Mouse (Mus musculus) brain, embryonic 14.5 days (tissue): ENCODE results near the gene Cep85l.

Experiments
- CTCF ChIP-seq: fragments of 200-500 bp; IDR thresholded peaks from 2 replicates; pipeline ENCODE4 v1.5.1; 2012; ENCODE audit warnings: inconsistent platforms, mild to moderate bottlenecking, moderate library complexity, borderline replicate concordance; ENCODE audit not compliant: insufficient read depth, insufficient read length; ENCODE audit errors: extremely low read depth
- POLR2A ChIP-seq: fragments of 200-500 bp; IDR thresholded peaks from 2 replicates; pipeline ENCODE4 v1.6.1; 2012; ENCODE audit warnings: mild to moderate bottlenecking, inconsistent platforms, borderline replicate concordance; ENCODE audit not compliant: poor library complexity, insufficient read depth, insufficient read length, severe bottlenecking; ENCODE audit errors: extremely low read depth

DNA sequence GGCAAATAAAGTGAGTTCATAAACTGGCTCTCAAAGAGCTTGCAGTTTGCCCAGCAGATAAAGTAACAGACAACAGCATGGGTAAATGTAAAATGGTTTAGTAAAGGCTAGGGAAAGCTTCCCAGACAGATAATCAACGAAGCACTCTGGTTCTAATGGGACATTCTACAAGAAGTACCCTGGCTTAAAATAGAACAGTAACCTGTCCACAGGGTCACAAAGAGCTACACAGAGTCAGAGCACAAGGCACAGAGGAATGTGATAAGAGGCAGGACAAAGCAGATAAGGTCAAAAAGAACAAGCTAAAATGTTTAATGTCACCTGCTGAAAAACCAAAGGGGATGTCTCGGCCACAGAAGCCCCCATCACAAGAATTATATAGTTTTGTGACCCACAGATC is 47.0 kb downstream of the Cep85l start:
- TF ChIP-seq CTCF (no peak), POLR2A (no peak)
